Mouse (Mus musculus) stomach, embryonic 14.5 days (tissue): Measurements from ENCODE around the gene Tnfsf13. TPM values are rescaled to one million over a fixed set of nuclear protein-coding genes. Genes with fewer than 3 reads are reported as not detected.

Source experiments
- ATAC-seq: fragments of 200-750 bp; cut with Nextera tagmentation; 2 replicates; pipeline ENCODE4 v1.8.0; 2017; ENCODE audit warnings: low read depth, moderate TSS enrichment; ENCODE audit not compliant: insufficient number of reproducible peaks, insufficient read depth, low FRiP score
- H3K27ac ChIP-seq: fragments of 300-500 bp; sonication (generic); 2 replicates; pipeline ENCODE4 v1.5.1; 2014; ENCODE audit warnings: mild to moderate bottlenecking, low read length, moderate library complexity, mixed read lengths
- H3K27me3 ChIP-seq: fragments of 300-500 bp; sonication (generic); 2 replicates; pipeline ENCODE4 v1.6.1; 2014; ENCODE audit warnings: low read length, control low read depth, mixed read lengths; ENCODE audit not compliant: control insufficient read depth, insufficient read depth
- H3K36me3 ChIP-seq: fragments of 300-500 bp; sonication (generic); 2 replicates; pipeline ENCODE4 v1.6.1; 2014; ENCODE audit warnings: mild to moderate bottlenecking, control low read depth, low read length, moderate library complexity, mixed read lengths; ENCODE audit not compliant: control insufficient read depth, insufficient read depth
- H3K4me1 ChIP-seq: fragments of 300-500 bp; sonication (generic); 2 replicates; pipeline ENCODE4 v1.6.1; 2014; ENCODE audit warnings: low read length, control low read depth, mixed read lengths; ENCODE audit not compliant: control insufficient read depth, insufficient read depth
- H3K4me2 ChIP-seq: fragments of 300-500 bp; sonication (generic); replicated peaks from 2 replicates; pipeline ENCODE4 v1.6.1; 2014; ENCODE audit warnings: low read depth, low read length, control low read depth
- H3K4me3 ChIP-seq: fragments of 300-500 bp; sonication (generic); 2 replicates; pipeline ENCODE4 v1.5.1; 2014; ENCODE audit warnings: low read depth, low read length, control low read depth
- H3K9ac ChIP-seq: fragments of 300-500 bp; sonication (generic); replicated peaks from 2 replicates; pipeline ENCODE4 v1.6.1; 2014; ENCODE audit warnings: low read depth, mild to moderate bottlenecking, control low read depth, low read length, moderate library complexity, mixed read lengths
- H3K9me3 ChIP-seq: fragments of 300-500 bp; sonication (generic); 2 replicates; pipeline ENCODE4 v1.6.1; 2016; ENCODE audit warnings: low read depth, low read length, control low read depth; ENCODE audit not compliant: control insufficient read depth
- WGBS: fragments of 180-500 bp; shearing (Covaris S2); extraction: QIAGEN DNeasy Blood & Tissue Kit; methylation state at CpG from one replicate; pipeline ENCODE4 v1.1.7; 2014; 5-methylcytosine and 5-hydroxymethylcytosine counted together
- polyA plus RNA-seq: library from polyadenylated mRNA; unstranded; fragments of >200 nt; fragmentation: Nextera tagmentation; extraction: Ambion mirVana; gene quantifications from 2 replicates; pipeline ENCODE4 v1.2.1, GENCODE M21; 2014

Gene Tnfsf13
- polyA plus RNA-seq, 1 experiment from 2014 or later, result not detected

DNA sequence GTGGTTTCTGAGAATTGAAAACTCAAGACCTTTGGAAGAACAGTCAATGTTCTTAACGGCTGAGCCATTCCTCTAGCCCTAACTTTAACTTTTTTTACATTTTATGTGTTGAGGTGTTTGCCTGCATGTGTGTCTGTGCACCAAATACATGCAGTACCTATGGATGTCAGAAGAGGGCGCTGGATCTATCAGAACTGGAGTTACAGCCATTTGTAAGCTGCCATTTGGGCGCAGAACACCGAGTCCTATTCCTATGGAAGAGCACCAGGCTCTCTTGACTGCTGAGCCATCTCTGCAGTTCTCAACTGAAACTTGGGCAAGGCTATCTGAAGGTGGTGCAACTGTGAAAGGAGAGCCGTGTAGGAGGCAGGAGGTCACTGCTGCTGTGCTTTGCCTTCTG lies 13.0 kb upstream of the Tnfsf13 start:
- H3K9ac ChIP-seq, result no peak overlapping the region
- 75% methylated on average over 5 of the region's 5 CpGs for WGBS
- H3K9me3 ChIP-seq, result no peaks in the 10 kb centered on the region
- H3K27ac ChIP-seq, result no peak overlapping the region
- H3K4me1 ChIP-seq, result no peaks in the 10 kb centered on the region; the same call in 1 of the 2 replicates
- ATAC-seq, result no peak
- H3K4me3 ChIP-seq, result no peak overlapping the region
- no peak overlapping the region for H3K4me2 ChIP-seq
- H3K27me3 ChIP-seq, result no peaks in the 10 kb centered on the region
- H3K36me3 ChIP-seq, result no peaks in the 10 kb centered on the region

GRCm38 (mm10) chr11:69697396-69697795 lies 11.8 kb upstream of the Tnfsf13 start:
- H3K27me3 ChIP-seq, result no peaks in the 10 kb centered on the region
- no peaks in the 10 kb centered on the region for H3K9me3 ChIP-seq
- no peaks in the 10 kb centered on the region for H3K36me3 ChIP-seq
- H3K9ac ChIP-seq, result no peak overlapping the region
- H3K4me2 ChIP-seq, result no peak overlapping the region
- no peak overlapping the region for H3K4me3 ChIP-seq
- no peak for ATAC-seq
- WGBS, result 97% methylated on average over 3 of the region's 3 CpGs
- H3K4me1 ChIP-seq, result no peaks in the 10 kb centered on the region; the same call in 1 of the 2 replicates
- no peak overlapping the region for H3K27ac ChIP-seq

DNA sequence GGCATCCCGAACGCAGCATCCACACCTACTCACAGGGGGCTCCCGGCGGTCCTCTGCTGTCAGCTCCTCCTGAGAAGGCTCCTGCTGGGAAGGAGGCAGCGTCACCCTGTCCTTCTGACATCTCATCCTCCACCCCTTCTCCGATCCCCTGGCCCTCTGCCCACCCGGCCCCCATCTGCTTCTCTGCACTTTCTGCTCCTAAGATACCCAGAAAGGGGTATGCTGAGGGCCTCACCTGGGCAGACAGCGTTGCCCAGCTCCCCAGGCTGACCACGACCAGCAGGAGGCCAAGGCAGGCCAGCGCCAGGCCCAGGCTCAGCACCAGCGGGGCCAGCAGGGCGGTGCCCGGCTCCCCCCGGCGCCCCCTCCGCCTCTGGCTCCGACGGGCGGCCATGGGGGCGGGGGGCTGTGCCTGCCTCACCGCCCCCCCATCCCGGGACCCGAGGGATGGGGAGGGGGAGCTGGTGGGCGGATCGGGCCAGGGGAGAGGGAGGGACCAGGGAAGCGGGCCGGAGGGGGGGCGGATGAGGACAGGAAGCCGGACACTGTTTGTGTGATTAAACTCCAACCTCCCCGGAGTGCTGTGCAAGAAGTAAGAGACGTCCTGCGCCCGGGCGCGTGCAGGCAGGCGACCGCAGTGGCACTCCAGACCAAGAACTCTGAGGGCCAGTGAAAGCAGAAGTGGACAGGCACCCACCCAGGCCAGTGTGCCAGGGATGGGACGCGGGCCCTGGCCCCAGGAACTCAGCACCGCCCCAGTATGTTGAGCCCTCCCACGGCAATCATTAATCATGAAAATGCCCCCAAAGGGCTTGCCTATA lies 10.0 kb upstream of the Tnfsf13 start, which contains the start of the genes Tnfsf12 and Tnfsfm13:
Gene Tnfsf12, minus strand, starts transcription at position 489 of the 821 bp plus-strand sequence.
Gene Tnfsfm13, minus strand, starts transcription at position 738 of the 821 bp plus-strand sequence.
- no peaks in the 10 kb centered on the region for H3K27me3 ChIP-seq
- H3K9me3 ChIP-seq, result no peaks in the 10 kb centered on the region
- ATAC-seq, result peak; percentile 69
- peak within 1 kb of the TSS; percentile 50 for H3K4me3 ChIP-seq
- H3K36me3 ChIP-seq, result no peaks in the 10 kb centered on the region
- WGBS, result 2% methylated on average over 26 of the region's 41 CpGs
- no peaks in the 10 kb centered on the region; the same call in 1 of the 2 replicates for H3K4me1 ChIP-seq
- peak within 1 kb of the TSS; percentile 44; the same call in 1 of the 2 replicates for H3K27ac ChIP-seq
- peak within 1 kb of the TSS; percentile 54 for H3K9ac ChIP-seq
- peak within 1 kb of the TSS; percentile 72 for H3K4me2 ChIP-seq

DNA sequence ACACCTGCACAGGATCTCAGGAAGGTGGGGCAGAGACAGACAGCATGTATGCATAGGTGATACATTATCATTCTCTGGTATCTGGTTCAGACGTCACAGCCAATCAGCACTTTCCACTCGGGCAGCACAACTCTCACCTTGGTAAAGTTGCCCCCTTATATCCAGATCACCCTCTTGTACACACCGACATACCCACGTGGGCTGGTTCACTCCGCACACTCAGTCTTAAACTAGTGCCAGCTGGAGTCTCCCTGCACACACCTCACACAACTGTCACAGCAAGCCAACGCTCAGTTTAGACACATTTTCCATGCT lies 9.4 kb upstream of the Tnfsf13 start:
- no peaks in the 10 kb centered on the region; the same call in 1 of the 2 replicates for H3K4me1 ChIP-seq
- H3K9me3 ChIP-seq, result no peaks in the 10 kb centered on the region
- peak overlapping the region; percentile 72 for H3K4me2 ChIP-seq
- no peak overlapping the region for H3K27ac ChIP-seq
- H3K4me3 ChIP-seq, result peak overlapping the region; percentile 50
- no peaks in the 10 kb centered on the region for H3K36me3 ChIP-seq
- no peaks in the 10 kb centered on the region for H3K27me3 ChIP-seq
- peak; percentile 50; the same call in 1 of the 2 replicates for ATAC-seq
- WGBS, result 21% methylated on average over 6 of the region's 6 CpGs
- H3K9ac ChIP-seq, result peak overlapping the region; percentile 54

DNA sequence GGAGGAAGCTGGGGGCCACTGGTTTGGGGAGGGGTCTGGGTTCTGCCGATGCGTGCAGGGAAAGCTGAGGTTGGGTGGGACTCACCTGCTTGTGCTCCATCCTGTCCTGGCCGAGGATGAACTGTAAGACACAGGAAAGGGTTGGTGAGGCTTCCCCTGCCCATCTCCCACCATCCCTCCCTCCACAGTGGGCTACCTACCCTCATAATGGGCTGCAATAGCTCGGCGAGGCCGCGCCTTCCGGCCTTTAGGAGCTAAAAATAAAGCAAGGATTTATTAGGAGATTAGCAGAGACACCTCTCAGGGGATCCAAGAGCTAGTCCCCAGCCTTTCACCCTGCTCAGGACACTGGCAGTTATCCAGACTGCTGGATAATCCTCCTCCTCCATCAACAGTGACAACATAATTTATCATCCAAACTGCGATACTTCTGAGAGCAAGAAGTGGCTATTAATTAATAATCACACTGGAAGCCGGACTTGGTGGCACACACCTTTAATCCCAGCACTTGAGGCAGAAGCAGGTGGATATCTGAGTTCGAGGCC lies 7.9 kb upstream of the Tnfsf13 start:
- H3K36me3 ChIP-seq, result no peaks in the 10 kb centered on the region
- 49% methylated on average over 11 of the region's 11 CpGs for WGBS
- H3K4me3 ChIP-seq, result no peak overlapping the region
- no peak overlapping the region for H3K4me2 ChIP-seq
- no peak for ATAC-seq
- no peaks in the 10 kb centered on the region; the same call in 1 of the 2 replicates for H3K4me1 ChIP-seq
- no peak overlapping the region for H3K9ac ChIP-seq
- no peaks in the 10 kb centered on the region for H3K9me3 ChIP-seq
- no peak overlapping the region for H3K27ac ChIP-seq
- H3K27me3 ChIP-seq, result no peaks in the 10 kb centered on the region

DNA sequence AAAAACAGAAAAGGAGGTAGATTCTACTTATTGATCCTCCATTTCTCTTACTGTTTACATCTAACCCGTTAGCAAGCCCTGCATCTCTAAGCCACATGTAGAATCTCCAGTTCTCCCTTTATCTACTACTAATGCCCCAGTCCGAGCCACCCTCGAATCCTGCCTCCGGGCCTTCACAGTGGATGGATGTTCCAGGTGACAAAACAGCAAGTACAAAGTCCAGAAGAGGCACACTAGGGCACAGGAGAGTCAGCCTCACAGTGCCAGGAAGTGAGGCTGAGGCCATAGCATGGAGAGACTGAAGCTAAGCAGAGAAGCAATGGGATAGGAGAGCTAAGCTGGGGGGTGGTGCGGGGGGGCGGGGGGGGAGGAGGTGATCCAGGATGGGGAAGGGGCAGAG lies 7.3 kb upstream of the Tnfsf13 start:
- WGBS, result 78% methylated on average over 6 of the region's 6 CpGs

GRCm38 (mm10) chr11:69692196-69692811 lies 6.7 kb upstream of the Tnfsf13 start:
- H3K27me3 ChIP-seq, result no peaks in the 10 kb centered on the region
- H3K4me2 ChIP-seq, result no peak overlapping the region
- 72% methylated on average over 9 of the region's 9 CpGs for WGBS
- H3K4me3 ChIP-seq, result no peak overlapping the region
- no peak overlapping the region for H3K9ac ChIP-seq
- no peak overlapping the region for H3K27ac ChIP-seq
- no peaks in the 10 kb centered on the region for H3K36me3 ChIP-seq
- ATAC-seq, result no peak
- no peaks in the 10 kb centered on the region for H3K9me3 ChIP-seq
- no peaks in the 10 kb centered on the region; the same call in 1 of the 2 replicates for H3K4me1 ChIP-seq

More for the DNA sequence above, 7.3 kb upstream of the Tnfsf13 start:
- Histone ChIP-seq H3K36me3 (no peaks in the 10 kb centered on the region), H3K27ac (no peak overlapping the region), H3K4me1 (no peaks in the 10 kb centered on the region; the same call in 1 of the 2 replicates), H3K4me3 (no peak overlapping the region), H3K9me3 (no peaks in the 10 kb centered on the region), H3K9ac (no peak overlapping the region), H3K4me2 (no peak overlapping the region), H3K27me3 (no peaks in the 10 kb centered on the region)
- no peak for ATAC-seq

DNA sequence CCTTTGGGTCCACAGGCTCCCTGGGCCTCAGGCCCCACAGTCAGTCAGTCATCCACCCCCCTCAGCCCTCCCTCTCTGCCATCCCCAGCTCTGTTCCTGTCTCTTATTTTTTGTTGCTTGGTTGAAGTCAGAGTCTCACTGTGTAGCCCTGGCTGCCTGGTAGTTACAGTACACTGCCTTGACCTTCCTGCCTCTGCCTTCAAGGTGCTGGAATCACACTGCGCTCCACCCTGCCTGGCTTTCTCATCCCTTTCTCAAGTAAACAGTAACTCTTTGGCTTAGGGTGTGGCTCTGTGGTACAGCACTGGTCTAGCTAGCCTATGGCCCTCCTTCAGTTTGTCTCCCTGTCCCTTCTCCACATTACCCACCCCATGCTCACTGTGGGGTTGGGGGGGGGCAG lies 4.3 kb upstream of the Tnfsf13 start:
- no peak for ATAC-seq
- Histone ChIP-seq H3K4me2 (no peak overlapping the region), H3K9me3 (no peaks in the 10 kb centered on the region), H3K27me3 (no peaks in the 10 kb centered on the region), H3K4me1 (peaks cover 12% of the 10 kb centered on the region; the same call in 1 of the 2 replicates), H3K27ac (no peak overlapping the region), H3K9ac (no peak overlapping the region), H3K4me3 (no peak overlapping the region), H3K36me3 (no peaks in the 10 kb centered on the region)
- 86% methylated on average over 1 of the region's 1 CpGs for WGBS
